Mouse (Mus musculus) retina, postnatal 7 days (tissue): ENCODE data around the gene Kcna7.
"Not testable (repeated sequence)": the region's sequence is repeated elsewhere in the genome, so short reads cannot be mapped to it uniquely, and the experiment has no call there.

Source experiments
- DNase-seq: peaks from one replicate; pipeline ENCODE4 v3.0.0-alpha.2; 2012; ENCODE audit warnings: low read depth, low spot score

The Kcna7 gene

DNA sequence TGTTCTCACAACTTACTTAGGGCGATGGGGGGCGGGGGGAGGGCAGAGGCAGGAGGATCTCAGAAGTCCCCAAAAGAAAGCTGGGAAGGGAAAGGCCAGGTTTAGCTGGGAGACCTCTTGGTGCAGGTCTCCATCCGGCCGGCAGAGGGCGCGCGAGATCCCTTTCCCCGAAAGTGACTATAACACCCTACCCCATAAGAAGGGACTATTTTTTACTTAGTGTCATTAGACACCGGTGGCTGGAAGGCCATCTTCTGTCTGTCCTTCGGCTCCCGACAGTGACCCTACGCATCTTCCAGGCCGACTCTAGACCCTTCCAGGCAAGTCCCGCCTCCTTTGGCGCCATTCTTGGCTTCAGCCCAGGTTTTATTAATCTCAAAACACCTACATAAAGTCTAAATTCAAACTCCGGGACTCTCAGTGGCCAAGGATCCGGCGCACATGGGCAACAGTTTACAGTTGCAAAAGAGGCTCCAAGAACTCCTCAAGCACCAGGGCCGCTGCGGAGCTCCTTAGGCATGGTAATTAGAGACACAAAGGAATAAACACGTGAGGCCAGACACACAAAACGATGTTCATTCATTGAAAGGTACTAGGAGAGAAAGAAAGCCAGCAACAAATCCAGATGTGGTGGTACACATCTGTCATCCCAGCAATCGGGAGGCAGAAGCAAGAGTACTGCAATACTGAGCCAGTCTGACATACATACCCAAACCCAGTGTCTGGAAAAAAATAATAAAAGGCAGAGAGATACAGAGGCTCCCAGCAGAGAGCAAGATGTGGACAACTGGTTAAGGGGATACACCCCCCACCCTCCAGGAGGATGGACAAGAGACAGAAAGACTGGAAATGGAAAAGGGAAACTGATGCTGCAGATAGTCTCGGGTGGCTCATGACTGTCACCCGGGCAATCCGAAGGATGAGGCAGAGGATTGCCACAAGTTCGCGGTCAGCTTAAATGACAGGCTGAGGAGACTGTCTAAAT, at the start of gene Kcna7:
Kcna7 (plus strand) TSS at position 563 of the 985 bp plus-strand sequence.
- no peak for DNase-seq

DNA sequence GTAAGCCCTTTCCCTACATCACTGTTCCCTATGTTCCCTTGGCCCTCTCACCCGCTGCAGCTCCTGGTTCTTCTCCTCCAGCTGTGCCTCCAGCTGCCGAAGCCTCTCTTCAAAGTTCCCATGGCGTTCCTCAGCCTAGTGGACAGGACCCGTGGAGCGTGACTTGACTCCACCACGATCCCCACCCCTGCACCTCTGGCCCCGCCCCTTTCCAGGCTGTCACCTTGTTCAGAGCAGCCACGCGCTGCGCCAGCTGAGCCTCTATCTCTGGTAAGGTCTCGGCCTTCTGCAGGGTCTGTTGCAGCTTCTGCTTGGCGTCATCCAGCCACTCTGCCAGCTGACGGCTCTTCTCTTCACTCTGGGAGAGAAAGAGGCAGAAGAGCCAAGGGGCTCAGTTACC, 49.4 kb upstream of the Kcna7 start:
- no peak for DNase-seq

DNA sequence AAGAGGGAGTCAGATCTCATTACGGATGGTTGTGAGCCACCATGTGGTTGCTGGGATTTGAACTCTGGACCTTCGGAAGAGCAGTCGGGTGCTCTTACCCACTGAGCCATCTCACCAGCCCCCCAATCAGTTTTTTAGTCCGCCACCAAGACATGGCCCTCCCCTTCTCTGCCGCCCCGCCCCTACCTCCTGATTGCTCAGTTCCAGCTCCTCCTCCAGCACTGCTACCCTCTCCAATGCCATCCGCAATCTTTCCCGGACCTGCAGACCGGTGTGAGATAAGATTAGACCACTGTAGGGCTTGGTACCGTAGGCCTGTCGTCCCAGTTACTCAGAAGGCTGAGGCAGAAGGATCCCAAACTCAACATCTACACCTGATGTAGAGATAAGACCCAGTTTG, 46.4 kb upstream of the Kcna7 start:
- DNase-seq, result not testable (repeated sequence)

DNA sequence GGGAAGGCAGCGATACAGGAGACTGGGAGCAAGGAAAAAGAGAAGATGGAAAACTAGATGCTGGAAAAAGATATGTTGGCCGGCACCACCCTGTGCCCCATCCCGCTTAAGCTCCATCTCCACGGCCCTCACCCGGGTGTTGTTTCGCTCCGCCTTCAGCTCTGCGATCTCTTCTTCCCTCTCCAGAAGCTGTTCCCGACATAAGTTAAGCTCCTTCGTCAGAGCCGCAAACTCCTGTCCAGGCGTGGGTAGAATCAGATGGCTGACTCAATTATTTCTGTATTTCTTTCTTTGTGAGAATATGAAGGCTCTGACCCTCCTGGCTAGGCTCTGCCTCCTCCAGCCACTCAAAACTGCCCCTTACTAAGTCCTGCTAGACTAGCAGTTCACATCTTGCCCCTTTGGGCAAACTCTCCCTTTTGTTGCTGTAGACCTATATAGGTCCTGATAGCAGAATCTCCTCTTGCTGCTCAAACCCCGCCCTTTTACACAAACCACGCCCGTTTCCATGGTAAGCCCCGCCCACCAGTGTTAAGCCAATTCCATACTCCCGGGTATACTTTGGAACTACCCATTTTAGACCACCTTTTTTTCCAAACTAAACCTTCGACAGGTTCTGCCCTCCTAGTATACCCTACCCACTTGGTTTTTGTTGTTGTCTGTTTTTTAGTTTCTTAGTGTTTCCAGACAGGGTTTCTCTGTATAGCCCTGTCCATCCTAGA, 44.9 kb upstream of the Kcna7 start:
- no peak for DNase-seq

DNA sequence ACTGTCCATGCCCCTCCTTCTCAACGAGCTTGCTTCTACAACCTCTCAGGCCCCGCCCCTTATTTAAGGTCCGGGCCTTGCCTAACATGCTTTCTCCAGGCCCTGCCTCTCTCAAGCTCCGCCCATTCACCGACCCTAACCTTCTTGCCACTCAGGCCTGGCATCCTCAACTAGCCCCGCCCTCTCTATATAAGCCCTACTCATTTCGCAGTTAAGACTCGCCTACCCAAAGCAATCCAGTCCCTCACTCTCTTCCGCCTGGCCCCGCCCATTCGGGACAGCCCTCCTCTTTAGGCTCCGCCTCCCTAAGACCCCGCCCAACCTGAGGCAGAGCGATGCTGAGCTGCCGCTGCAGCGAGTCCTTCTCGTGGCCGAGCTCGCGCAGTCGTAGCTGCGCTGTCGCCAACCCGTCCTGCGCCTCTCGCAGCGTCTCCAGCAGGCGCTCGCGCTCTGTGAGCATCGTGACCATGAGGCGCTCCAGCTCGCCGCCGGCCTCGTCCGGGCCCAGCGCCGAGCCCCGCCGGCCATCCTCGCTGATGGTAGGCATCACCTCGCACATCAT, 44.1 kb upstream of the Kcna7 start:
- DNase-seq, result peak; percentile 78

DNA sequence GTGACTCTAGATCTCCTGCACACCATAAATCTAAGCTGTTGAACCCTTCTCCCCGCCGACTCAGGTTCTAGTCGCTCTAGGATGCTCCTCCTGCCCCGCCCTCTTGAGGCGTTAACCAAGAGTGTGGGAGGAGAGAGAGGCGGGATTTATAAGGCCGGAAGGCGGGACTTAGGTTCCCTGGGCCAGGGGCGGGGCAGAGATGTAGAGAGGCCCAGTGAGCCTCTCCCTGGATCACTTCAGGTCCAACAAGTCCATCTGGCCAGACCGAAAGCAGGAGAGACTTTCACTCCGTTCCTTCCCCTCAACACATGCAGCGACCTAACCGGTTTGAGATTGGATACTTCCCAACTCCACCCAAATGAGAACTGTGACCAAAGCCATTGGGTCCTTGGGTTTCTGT, 42.7 kb upstream of the Kcna7 start:
- no peak for DNase-seq

DNA sequence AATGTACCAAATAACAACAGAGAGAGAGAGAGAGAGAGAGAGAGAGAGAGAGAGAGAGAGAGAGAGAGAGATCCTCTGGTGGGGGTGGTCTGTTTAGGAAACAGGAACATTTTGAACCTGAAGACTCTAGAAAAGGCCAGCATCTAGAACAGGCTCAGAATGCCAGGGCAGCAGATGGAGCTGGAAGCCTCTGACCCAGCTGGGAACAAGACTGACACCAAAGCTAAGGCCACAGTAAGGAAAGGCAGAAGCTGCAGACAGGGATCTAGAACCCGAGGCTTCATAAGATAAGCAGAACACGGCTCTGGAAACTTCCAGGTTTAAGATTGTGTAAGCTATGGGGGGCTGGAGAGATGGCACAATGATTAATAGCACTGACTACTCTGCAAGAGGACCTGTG, 41.5 kb upstream of the Kcna7 start:
- DNase-seq, result no peak

DNA sequence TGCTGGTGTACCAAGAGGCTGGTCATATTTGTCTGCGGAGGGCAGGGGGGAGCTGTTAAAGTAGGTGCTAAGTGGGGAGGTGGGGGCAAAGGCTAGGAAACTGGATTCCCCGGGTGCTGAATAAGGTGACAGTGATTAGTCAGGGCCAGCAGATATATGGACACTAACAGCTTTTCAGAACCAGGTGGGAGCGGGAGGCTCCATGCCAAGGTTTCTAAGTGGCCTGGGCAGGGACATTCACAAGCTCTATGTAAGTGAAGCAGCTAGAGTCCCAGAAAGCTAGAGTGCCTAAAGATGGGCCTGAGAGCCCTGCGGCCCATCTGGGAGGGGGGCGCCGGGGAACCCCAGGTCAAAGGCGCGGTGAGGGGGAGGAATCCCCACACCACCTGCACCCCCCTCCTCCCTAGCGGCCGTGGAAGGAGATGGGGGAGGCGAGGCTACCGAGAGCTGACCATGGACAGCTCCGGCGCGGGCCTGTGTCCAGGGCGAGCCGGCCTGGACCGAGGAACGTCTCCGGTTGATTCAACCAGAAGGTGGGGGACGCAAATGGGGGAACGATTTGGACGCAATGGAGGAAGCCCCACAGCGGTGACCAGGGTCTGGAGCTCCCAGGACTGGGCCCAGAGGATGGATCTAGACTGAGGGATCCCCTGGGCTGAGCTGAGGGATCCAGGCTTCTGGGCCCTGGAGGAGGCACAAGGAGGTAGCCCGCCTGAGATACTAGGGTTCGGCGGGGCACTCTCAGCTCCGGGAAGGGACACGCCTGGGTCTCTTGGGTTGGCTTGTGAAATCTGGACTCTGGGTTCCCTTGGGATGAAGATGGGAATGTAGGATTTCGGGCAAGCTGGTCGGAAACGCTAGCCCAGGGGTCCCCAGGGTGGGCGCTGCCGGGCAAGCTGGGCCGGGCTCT, 39.5 kb upstream of the Kcna7 start:
- no peak for DNase-seq

DNA sequence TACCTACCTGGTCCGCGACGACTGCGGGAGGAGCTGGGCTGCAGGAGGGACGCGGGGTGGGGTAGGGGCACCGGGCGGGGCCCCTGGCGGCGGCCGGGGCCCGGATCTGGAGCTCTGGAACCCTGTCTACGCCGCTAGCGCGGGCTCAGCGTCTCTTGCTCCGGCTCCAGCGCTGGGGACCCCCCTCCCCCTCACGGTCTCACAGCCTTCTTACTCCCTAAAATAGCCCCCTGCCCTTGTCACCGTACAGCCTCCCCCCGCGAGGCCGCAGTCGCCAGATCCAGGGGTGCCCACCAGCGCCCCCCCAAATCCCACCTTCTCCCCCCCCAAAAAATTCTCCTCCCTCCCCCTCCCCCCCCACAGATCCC, 38.8 kb upstream of the Kcna7 start, which contains the start of gene Ppfia3:
Ppfia3 (minus strand) TSS at position 368 of the 368 bp plus-strand sequence.
- DNase-seq, result no peak

DNA sequence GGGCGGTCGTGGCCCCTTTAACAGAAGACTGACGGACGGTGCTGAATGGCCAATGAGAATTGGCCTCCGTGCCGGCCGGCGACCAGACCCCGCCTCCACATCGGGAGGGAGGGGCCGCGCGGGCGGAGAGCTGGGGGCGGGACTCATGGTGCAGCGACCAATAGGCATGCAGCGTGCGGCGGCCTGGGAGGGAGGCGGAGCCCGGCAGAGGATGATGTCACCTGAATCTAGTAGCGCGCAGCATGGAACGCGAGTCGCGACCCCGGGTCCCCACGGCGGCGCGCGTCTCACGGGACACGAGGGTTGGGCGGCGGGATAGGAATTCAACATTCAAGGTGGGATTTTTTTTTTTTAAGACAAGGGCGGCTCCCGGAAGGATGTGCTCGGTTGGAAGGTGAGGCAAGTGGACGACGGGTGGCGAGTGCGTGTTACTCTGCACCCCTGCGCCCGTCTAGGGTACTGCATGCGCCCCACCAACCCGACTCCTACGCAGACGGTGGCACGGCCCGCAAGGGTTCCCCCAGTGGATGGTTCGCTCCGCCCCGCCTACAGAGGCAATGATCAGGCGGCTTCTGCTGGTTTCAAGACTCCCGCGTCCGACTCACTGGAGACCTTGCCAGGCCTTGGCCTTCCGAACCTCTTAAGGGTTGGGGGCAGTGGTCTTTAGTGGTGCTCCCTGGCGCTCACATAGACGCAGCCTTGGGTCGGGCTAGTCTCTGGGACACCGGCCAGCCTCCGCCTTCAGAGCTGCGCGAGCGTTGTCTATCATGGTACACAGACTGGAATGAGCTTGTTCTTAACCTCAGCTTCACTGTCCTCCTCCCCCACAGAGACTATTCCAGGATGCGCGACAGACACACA, 38.2 kb upstream of the Kcna7 start:
- DNase-seq, result peak; percentile 95

DNA sequence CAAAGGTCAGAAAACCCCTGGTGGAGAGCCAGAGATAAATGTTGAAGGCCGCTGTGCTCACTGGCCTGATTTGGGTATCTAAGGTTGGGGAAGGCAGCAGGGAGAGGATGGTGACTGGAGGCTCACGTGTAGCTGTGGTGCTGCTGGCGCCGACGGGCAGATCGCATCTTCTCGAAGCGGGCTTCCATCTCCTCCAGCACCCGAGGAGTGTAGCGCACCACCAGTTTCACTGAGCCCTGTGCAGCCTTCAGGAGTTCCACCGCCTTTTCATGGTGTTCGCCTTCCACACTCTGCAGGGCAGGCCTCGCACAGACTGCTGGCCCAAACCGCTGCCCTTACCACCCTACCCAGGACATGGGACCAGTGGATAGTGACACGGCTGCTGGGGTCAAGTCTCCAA, 37.3 kb upstream of the Kcna7 start:
- DNase-seq, result no peak

DNA sequence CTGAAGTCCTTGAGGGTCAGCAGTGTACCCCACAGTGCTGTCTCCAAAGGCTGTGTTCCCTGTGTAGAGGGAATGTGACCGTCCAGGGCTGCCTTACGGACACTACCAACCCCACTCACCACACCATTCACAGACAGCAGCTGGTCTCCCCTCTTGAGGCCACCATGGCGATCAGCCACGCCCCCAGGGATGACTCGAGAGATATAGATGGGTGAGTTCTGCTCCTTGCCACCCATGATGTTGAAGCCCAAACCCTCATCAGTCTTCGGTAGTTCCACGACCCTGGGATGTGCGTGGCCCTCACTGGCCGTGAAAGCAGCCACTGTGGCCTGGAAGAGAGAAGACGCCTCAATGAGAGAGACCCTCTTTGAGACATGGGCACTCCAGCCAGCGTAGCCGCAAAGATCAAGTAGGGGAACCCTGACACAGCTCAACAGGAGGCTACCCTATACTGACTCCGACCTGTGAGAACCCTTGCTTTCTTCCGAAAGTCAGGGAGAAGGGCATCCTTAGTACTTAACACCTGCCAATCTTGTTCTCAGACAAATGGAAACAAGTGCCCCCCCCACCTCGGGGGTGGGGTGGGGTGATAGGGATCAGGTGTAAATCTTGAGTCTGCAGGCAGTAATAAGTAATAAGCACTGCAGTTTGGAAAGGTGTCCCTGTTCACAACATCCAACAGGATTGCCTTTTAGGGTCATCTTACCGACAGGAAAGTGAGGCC, 36.3 kb upstream of the Kcna7 start:
- DNase-seq, result no peak

DNA sequence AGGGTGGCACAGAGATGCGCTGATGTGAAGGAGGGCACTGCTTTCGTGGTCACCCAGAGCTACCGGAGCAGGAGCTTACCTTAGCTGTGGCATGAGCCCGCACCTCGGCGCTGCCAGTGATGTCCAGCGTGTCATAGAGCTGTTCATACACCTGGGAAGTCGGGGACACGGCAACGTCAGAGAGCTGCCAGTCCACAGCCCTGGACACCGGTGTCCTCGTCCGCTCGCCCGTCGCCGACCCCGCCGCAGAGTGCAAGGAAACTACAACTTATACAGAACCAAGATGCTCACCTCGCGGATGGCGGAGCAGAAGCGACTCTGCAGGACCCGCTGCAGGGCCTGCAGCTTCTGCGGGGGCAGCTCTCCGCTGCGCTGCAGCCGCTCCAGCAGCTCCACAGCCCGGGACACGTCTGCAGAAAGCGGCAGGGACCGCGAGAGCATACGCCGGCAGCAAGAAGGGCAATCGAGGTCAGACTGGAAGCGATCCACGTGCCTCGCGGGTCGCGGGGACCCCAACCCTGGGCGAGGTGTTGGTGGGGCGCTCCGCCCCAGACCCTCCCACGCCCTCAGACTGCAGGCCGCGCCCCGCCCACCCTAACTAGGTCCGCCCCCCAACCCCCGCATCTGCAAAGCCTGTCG, 35.5 kb upstream of the Kcna7 start:
- no peak for DNase-seq

DNA sequence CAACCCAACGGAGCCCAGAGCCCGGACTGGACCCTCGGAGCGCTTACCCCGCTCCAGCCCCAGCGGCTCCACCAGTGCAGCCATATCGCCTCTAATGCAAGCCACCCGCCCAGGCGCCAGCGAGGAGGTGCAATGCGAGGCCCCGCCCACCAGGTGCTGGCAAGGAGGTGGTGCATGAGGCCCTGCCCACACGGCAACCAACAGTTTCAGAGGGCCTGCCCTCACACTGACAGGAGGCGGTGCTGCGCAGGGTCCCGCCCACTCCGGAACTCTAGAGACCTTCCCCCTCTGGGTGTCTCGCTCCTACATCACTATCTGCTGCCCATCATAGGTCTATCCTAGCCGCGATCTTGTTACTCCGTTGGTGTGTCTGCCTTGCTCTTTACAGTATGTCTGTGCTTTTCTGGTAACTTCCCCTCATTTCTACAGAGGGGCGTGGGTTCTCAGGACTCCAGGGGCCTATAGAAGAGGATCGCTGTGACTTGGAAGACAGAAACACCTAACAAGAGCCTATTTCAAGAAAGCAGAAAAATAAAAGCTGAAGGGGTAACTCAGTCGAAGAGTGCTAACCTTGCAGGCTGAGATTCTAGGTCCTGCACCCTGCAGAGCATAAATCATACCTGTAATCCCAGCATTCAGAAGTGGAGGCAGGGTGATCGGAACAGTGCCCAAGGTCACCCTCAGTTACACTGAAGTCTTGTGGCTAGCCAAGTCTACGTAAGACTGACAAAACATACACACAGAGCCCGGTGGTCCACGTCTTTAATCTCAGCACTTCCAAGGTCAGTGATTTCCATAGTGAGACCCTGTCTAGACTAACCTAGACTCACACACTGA, 34.8 kb upstream of the Kcna7 start, which contains the start of gene Lin7b:
Lin7b (minus strand) TSS at position 109 of the 837 bp plus-strand sequence.
- DNase-seq, result peak; percentile 78

DNA sequence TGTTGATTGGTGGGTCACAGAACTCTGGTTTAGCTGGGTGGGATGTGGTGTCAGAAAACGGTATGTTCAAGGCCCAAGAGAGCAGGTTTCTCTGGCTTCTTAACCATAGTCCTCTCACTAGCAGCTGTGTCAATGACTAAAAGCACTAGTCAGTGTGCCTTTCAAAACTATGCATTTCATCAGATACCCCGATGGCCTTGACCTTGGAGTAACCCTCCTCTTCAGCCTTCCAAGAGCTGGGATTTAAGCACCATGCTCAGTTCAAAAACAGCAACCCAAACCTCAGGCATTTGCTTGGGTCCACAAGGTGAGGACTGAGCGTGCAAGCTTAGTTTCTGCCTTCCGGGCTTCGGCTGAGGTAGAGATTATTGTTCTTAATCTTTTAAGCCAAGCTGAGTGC, 33.1 kb upstream of the Kcna7 start:
- no peak for DNase-seq

DNA sequence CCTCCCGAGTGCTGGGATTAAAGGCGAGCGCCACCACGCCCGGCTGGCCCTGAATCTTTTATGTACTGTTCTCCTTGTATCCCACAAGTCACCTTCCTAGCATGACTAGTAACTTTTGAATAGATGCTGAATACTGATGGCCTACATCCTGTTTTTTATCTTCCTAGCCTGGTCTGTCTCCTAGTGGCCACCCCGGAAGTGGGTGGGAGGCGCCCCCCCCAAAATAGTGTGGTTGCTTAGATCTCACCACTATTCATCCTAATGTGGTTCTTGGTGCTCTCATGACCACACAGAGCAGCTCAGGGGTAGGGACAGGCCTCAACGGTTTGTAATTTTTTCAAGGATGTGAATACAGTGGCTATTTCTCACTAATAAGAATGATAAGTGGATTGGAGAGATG, 30.8 kb upstream of the Kcna7 start:
- DNase-seq, result no peak

DNA sequence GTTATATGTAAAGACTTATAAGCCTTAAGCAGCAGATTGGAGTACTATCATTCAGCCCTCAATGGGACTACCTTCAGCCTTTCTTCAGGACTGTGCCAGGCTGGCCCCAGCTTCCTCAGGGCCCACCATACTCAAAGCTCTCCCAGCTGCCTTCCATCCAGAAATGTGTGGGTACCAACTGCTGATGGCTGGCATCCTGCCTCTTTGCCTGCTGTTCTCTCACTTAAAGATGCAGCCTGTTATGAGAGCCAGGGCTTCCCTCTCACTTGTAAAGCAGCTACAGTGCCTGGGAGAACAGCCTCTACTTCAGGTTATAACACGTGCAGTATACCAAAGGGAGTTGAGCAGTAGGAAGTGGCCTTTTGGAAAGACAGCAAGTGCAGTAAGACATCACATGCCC, 29.4 kb upstream of the Kcna7 start:
- DNase-seq, result no peak

DNA sequence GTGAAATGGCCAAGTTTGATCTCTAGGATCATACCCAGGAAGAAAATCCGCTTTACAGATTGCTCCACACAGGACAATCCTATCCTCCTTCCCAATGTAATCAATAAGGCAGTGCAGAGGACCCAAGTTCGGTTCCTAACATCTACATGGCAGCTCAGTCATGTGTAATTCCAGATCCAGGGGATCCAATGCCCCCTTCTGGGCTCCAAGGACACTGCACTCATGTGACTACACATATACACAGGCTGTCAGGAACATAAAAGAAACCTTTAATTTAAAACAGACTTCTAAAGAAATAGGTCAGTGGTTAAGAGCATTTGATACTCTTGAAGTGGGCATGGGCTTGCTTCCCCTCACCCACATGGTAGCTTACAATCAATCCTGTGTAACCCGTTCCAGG, 19.4 kb upstream of the Kcna7 start:
- no peak for DNase-seq
